Mouse (Mus musculus) left cerebral cortex, postnatal 36 days (tissue): ENCODE results near the gene Dmrt3. TPM values are rescaled to one million over a fixed set of nuclear protein-coding genes. Genes with fewer than 3 reads are reported as not detected.

Experiments used
- DNase-seq, 2 experiments: peaks; one replicate each; pipeline ENCODE4 v3.0.0; 2021 to 2022; ENCODE audit warnings: low spot score in 2 of 2, mixed read lengths in 1 of 2
- intact Hi-C: fragments of 180-260 bp; cut with DNase I; formaldehyde crosslinking; loops from one replicate; pipeline ENCODE4 v1.15.1; 2025
- total RNA-seq, 2 experiments: library from RNA; stranded (reverse); gene quantifications; 2 replicates each; pipeline ENCODE4 v1.2.3; 2021

Dmrt3 gene
- total RNA-seq, 2 experiments from 2014 or later: not detected

DNA sequence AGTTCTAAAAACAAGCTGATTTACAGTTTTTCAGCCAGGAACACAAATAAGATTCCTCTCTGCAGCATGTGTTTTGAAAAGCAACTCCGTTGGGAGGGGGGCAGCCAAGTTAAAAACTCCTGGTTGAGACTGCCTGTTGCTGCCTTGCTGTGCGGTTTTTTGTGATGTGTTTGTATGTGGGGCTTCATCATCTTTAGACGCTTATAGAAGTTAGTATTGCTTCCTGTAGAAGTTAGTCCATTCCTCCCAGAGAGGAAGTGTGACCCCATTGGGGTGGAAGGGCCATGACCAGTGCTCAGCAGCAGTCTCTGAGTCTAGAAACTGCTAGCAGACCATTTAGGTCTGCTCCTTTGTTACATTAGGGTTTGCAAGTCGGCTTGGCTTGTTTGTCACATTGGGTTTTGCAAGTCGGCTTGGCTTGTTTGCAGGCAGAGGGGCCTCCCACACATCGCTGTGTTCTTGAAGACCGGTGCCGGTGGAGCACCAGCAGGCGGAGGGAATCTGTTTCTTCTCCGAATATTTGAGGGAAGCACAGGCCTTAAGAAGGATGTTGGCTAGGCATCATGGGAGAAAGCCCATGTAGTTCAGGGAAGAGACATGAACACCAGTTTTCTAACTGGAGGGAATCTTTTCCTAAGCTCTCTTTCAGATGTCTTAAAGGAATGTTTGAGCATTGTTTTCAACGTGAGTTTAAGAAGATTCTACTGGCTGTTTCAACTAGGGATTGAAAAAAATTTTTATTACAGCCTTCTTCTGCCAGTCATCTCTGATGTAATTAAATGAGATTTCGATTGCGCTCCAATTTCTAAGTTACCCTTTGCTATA, 3.6 kb downstream of the Dmrt3 start:
- DNase-seq: no peak
- intact Hi-C loops: loop anchor here (10.0 kb wide), 1 partner anchor 379 kb away; the partner anchor contains the start of gene Kank1

DNA sequence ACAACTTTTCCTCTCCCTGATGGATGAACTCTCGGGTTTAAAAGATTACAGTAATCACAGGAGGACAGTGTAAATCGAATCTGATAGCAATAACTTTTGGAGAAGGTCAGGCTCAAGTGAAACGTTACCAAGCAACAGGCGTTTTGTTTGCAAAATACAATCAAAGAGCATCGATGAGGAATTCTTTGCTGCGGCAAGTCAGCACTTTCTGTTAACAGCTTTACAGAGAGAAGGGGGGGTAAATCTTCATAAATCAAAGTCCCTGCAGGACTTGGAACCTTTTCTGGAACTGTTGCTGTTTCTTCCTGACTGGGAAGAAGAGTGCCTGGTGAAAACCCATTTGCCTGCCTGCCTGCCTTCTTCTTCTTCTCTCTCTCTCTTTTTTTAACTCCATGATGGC, 5.8 kb downstream of the Dmrt3 start:
- DNase-seq: no peak
- intact Hi-C loops: loop anchor here (10.0 kb wide), 1 partner anchor 381 kb away; the partner anchor contains the start of gene Kank1

- intact Hi-C loops: loop anchor here (5.0 kb wide), 2 partner anchors 75 to 505 kb away; no protein-coding TSS in a partner anchor
- DNase-seq: peak; percentile 22 to 27
Measured at GRCm38 (mm10) chr19:25622291-25623251, 12.5 kb downstream of the Dmrt3 start.

DNA sequence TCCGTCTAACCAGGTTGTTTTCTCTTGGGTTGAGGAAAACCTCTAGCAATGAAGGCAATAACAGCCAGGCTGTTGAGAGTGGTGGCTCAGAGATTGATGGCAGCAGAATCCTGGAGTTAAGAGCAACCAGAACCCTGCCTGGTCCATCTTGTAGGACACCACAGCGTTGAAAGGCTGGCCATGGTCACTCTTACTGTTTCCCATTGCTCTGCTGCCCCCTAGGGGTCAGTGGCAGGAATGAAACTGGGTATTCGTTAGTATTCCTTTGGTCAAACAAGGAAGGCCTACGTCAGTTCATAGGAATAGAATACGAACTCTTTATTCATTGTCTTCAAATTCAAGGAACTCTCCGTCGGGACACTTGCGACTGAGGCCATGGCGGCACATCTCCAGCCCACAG, 18.4 kb downstream of the Dmrt3 start:
- intact Hi-C loops: loop anchor here (5.0 kb wide), 1 partner anchor 286 kb away; no protein-coding TSS in a partner anchor
- peak in 1 of 2 experiments; percentile 51 for DNase-seq

DNA sequence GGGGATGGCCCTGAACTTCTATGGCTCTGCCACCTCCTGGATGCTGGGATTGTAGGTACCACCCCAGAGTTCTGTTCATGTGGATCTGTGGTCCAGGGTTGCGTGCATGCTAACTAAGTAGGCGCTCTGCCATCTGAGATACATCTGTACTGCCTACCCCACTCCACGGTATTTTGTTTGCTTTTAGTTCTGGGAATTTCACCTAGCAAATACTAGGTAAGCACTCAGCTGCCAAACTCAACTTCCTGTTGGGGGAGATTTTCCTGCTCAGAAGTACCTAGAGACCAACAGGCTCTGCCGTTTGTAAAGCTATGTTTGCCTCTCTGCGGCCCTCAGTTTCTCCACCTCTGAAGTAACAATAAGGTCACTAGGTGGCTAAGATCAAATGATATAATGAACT, 25.0 kb downstream of the Dmrt3 start:
- intact Hi-C loops: loop anchor here (5.0 kb wide), 1 partner anchor 673 kb away; the partner anchor contains the start of gene Cbwd1
- DNase-seq: no peak

DNA sequence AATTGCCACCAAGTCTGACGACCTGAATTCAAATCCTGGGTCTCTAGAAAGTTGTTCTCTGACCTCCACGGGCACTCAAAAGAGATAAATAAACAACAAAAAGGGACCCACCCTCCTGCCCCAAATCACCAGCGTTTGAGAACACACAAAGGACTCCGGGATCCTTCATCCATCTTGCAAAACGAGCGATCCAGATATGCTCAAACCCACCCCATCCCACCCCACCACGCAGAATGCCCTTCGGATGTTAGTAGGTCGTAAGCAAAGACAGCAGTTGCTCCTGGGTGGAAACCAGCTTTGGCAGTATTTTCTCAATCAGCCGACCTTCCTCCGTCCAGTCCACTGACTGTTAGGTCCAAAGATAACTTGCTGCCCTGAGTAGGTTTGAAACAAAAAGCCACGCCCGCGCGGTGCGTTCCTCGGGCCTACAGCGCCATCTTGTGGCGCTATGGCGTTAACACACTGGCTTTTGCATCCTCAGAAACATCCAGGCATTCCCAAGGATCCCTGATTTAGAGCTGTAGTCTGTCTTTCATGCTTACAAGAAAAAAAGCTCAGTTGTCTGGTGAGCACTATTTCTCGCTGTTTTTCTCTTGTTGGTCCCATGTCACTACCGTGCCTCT, 25.6 kb downstream of the Dmrt3 start:
- peak; percentile 50 to 56 for DNase-seq
- intact Hi-C loops: loop anchor here (5.0 kb wide), 1 partner anchor 673 kb away; the partner anchor contains the start of gene Cbwd1

- intact Hi-C loops: loop anchor here (5.0 kb wide), 1 partner anchor 677 kb away; the partner anchor contains the start of gene Cbwd1
- DNase-seq: no peak
Measured at GRCm38 (mm10) chr19:25638766-25639361, 28.8 kb downstream of the Dmrt3 start.

DNA sequence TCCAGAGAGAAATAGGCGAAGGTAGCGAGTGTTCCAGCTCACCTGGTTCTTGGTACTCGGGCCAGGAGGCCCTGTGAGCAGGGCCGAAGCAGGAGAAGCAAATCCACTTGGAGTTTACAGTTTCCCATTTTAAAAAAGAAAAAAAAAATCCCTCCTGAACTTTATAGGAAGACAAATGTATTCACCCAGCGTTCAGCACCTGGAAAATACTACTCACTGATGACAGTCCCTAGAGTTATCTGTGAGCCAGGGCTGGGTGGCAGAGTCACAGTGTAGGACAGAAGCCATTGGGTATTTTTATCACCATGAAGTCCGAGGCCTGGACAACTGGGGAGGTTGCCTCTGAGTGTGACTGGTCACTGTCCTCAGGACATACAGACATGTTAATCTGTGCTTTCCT, 31.7 kb downstream of the Dmrt3 start:
- intact Hi-C loops: no loop called here

GRCm38 (mm10) chr19:25647136-25647535, 37.0 kb downstream of the Dmrt3 start:
- DNase-seq: no peak
- intact Hi-C loops: no loop called here

More for the DNA sequence above, 31.7 kb downstream of the Dmrt3 start:
- DNase-seq: no peak

GRCm38 (mm10) chr19:25648701-25649100, 38.6 kb downstream of the Dmrt3 start:
- intact Hi-C loops: no loop called here
- DNase-seq: no peak

- intact Hi-C loops: no loop called here
- no peak for DNase-seq
Measured at GRCm38 (mm10) chr19:25650474-25650873, 40.4 kb downstream of the Dmrt3 start.

GRCm38 (mm10) chr19:25652560-25652959, 42.5 kb downstream of the Dmrt3 start:
- no peak for DNase-seq

DNA sequence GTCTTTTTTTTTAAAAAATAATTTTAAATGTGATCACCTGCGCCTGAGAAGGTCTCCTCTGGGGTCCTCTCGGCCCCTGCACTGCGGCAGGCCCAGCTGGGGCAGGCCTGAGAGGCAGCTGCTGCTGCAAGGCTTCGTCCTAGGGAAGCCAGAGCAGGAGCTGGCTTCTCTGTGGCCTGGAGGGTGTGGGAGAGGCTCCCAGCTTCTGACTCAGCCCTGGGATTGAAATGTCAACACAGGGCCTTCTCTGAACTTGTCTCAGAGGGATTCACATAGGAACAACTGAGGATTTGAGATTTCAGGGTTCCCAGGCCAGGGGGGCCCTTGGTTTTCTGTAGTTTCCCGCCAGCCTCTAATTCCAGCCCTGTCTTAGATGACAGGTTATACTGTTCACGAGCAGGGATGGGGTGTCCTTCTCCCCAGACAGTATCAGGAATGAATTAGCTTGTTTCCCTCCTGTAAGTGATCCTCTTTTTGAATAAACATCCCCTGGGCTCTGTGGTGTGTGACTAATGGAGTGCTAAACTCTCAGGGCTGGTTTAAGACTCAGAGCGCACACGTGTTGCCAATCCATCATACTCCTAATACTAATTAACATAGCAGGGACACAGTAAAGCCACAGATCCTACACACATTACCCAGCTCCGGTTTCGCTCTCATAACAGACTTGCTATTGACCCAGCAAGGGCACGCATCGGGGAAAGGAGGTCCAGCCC, 44.1 kb downstream of the Dmrt3 start:
- intact Hi-C loops: no loop called here
- DNase-seq: no peak

More at GRCm38 (mm10) chr19:25652560-25652959, 42.5 kb downstream of the Dmrt3 start:
- intact Hi-C loops: no loop called here

DNA sequence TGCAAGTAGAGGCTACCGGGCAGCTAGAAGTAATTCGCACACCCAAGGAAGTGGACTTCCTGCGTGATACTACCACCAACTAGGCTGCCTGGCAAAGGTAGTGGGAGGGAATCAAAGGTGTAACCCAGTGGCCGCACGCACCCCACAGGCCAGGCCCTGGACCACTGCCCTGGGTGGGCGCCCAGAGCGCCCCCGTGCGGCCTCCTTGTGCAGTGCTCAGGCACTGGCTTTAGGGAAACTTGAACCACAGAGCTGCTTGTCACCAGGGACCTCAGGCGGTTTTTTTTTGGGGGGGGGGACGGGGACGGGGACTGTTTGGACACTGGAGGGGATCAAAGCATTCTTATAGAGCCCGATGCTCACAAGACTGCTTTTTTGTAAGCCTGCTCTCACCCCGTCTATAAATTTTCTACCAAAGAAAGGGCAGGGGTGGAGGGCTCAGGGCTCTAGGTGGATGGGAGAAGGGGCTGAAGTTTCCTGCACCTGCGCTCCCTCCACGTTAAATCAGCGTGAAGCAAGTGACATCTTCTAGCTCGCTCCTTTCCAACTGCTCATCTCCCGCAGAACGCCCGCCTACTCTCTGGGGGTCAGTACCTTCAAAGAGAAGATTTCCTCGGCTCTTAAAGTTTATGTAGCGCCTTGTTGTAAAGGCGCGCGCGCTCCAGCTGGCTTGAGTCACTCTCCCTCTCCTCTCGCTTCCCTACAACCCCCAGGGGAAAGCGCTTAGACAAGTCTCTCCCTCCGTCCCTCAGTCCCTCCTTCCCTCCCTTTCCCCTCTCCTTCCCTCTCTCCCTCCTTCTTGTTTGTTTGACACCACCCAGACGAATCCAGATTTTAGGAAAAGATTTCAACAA, 55.6 kb downstream of the Dmrt3 start:
- DNase-seq: no peak
- intact Hi-C loops: no loop called here

DNA sequence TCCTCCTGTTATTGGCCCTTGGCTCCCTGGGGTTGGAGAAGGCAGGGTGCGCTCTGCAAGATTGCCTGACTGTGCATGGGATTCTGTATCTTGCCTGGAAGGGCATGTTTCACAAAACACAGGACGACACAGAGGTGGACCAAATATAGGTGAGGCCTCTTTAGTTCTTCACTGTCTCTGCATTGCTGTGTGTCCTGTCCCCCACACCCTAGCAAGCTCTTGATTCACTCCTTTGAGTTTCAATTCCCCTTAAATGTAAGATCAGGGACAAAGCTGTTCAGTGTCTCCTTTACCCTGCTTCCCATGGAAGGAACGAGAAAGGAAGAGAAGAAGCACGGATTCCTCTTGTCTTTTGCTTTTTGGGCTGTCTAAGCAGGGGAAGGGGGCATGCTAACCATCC, 57.7 kb downstream of the Dmrt3 start:
- intact Hi-C loops: no loop called here
- no peak for DNase-seq

GRCm38 (mm10) chr19:25669593-25670248, 59.6 kb downstream of the Dmrt3 start:
- intact Hi-C loops: loop anchor here (5.0 kb wide), 1 partner anchor 767 kb away; the partner anchor contains the start of gene Foxd4
- no peak for DNase-seq
